Mouse (Mus musculus): ENCODE results near the gene Upb1.
A peak's percentile ranks its signal among the peaks of the same experiment; 100 is the strongest.
"Not testable (repeated sequence)": the region's sequence is repeated elsewhere in the genome, so short reads cannot be mapped to it uniquely, and the experiment has no call there.

Upb1 gene

GRCm38 (mm10) chr10:75451036-75451786 lies 50.3 kb downstream of the Upb1 start:
- DNase-seq (ENCODE audit: low read depth in 1 of 2, low spot score in 2 of 2) = no peak

GRCm38 (mm10) chr10:75456061-75456831 lies 55.3 kb downstream of the Upb1 start:
- not testable (repeated sequence) for DNase-seq (ENCODE audit: low read depth in 1 of 2, low spot score in 2 of 2)

- DNase-seq (ENCODE audit: low read depth in 1 of 2, low spot score in 2 of 2) = no peak
Measured at GRCm38 (mm10) chr10:75457852-75458251, 56.9 kb downstream of the Upb1 start.

GRCm38 (mm10) chr10:75458329-75458728 lies 57.4 kb downstream of the Upb1 start:
- no peak for DNase-seq (ENCODE audit: low read depth in 1 of 2, low spot score in 2 of 2)

GRCm38 (mm10) chr10:75462728-75463127 lies 61.8 kb downstream of the Upb1 start:
- DNase-seq (ENCODE audit: low read depth in 1 of 2, low spot score in 2 of 2) = no peak

- no peak for DNase-seq (ENCODE audit: low read depth in 1 of 2, low spot score in 2 of 2)
Measured at GRCm38 (mm10) chr10:75465781-75466550, 65.1 kb downstream of the Upb1 start.

GRCm38 (mm10) chr10:75473411-75473810 lies 72.5 kb downstream of the Upb1 start:
- DNase-seq (ENCODE audit: low read depth in 1 of 2, low spot score in 2 of 2) = peak; percentile 11 to 16

- DNase-seq (ENCODE audit: low read depth in 1 of 2, low spot score in 2 of 2) = no peak
Measured at GRCm38 (mm10) chr10:75474571-75474970, 73.7 kb downstream of the Upb1 start.

- DNase-seq (ENCODE audit: low read depth in 1 of 2, low spot score in 2 of 2) = not testable (repeated sequence)
Measured at GRCm38 (mm10) chr10:75475139-75475850, 74.4 kb downstream of the Upb1 start.

GRCm38 (mm10) chr10:75477034-75477433 lies 76.1 kb downstream of the Upb1 start:
- no peak for DNase-seq (ENCODE audit: low read depth in 1 of 2, low spot score in 2 of 2)

- no peak for DNase-seq (ENCODE audit: low read depth in 1 of 2, low spot score in 2 of 2)
Measured at GRCm38 (mm10) chr10:75479955-75480354, 79.0 kb downstream of the Upb1 start.

GRCm38 (mm10) chr10:75481703-75482102 lies 80.8 kb downstream of the Upb1 start:
- DNase-seq (ENCODE audit: low read depth in 1 of 2, low spot score in 2 of 2) = no peak

- DNase-seq (ENCODE audit: low read depth in 1 of 2, low spot score in 2 of 2) = no peak
Measured at GRCm38 (mm10) chr10:75482271-75482670, 81.4 kb downstream of the Upb1 start.

- DNase-seq (ENCODE audit: low read depth in 1 of 2, low spot score in 2 of 2) = no peak
Measured at GRCm38 (mm10) chr10:75482919-75483483, 82.1 kb downstream of the Upb1 start.

GRCm38 (mm10) chr10:75484066-75484465 lies 83.2 kb downstream of the Upb1 start:
- DNase-seq (ENCODE audit: low read depth in 1 of 2, low spot score in 2 of 2) = no peak

GRCm38 (mm10) chr10:75484767-75485166 lies 83.9 kb downstream of the Upb1 start:
- DNase-seq (ENCODE audit: low read depth in 1 of 2, low spot score in 2 of 2) = no peak

- peak; percentile 33 to 53 for DNase-seq (ENCODE audit: low read depth in 1 of 2, low spot score in 2 of 2)
Measured at GRCm38 (mm10) chr10:75486086-75486979, 85.4 kb downstream of the Upb1 start.

GRCm38 (mm10) chr10:75487131-75487530 lies 86.2 kb downstream of the Upb1 start:
- DNase-seq (ENCODE audit: low read depth in 1 of 2, low spot score in 2 of 2) = no peak

- DNase-seq (ENCODE audit: low read depth in 1 of 2, low spot score in 2 of 2) = no peak
Measured at GRCm38 (mm10) chr10:75489522-75489921, 88.6 kb downstream of the Upb1 start.

GRCm38 (mm10) chr10:75490731-75491130 lies 89.8 kb downstream of the Upb1 start:
- no peak for DNase-seq (ENCODE audit: low read depth in 1 of 2, low spot score in 2 of 2)

Data from monocyte, adult 2 months (primary cell).